Mouse (Mus musculus) natural killer cell, adult 2 months (primary cell): ENCODE results near the gene Diexf.

Source experiments
- DNase-seq, 2 experiments: peaks; one replicate each; pipeline ENCODE4 v3.0.0; 2022; ENCODE audit warnings: low spot score in 2 of 2

Gene Diexf

DNA sequence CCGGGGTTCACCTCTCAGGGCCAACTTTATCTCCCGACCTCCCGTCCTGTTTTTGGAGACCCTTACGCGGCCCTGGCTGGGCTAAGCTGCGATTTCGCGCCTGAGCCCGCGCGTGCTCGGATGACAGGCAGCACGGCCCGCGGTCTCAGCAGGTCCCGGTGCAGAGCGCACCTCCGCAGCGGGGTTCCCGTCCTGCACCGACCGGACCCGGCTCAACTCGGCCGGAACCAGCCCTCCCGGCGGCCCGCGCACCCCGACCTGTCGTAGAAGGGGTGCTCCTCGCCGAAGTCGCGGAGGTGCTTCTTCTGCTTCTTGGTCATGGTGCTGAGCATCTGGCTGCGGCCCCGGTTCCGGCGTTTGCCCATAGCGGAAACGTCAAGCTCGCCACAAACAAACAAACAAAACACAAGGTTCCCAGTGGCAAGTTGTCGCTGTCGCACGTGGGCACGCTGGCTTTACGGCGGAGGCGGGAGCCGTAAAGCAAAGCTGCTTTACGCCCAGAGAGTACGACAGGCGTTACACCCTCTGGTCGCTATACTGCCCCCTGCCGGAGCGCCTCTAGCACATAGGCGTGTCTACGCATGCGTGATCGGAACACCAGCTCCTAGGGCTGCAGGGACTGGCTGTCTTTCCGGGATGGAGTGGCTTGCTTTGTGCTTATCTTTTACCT is at the start of gene Diexf:
Gene Diexf, minus strand, starts transcription at position 487 of the 670 bp plus-strand sequence.
- DNase-seq, result peak; percentile 93 to 95

DNA sequence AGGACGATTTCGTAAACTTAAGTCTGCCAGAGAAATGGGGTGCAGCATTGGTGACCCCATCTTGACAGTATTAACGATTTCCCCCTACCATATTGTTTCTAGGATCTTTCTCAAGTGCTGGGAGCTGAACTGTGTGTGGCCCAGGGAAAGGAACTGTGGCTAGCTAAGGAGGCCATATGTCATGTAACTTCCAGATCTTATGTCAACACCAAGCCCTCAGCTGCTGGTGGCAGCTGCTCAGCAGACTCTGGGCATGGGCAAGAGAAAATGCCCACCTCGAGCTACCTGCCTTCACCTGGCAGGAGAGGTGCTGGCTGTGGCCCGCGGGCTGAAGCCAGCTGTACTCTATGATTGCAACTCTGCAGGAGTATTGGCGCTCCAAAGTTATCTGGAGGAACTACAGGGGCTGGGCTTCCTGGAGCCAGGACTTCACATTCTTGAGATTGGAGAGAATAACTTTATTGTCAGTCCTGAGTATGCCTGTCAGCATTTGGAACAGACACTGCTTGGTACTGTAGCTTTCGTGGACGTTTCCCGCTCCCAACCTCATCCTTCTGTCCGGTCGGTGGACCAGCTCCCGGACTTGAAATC is 44.2 kb upstream of the Diexf start:
- no peak for DNase-seq

DNA sequence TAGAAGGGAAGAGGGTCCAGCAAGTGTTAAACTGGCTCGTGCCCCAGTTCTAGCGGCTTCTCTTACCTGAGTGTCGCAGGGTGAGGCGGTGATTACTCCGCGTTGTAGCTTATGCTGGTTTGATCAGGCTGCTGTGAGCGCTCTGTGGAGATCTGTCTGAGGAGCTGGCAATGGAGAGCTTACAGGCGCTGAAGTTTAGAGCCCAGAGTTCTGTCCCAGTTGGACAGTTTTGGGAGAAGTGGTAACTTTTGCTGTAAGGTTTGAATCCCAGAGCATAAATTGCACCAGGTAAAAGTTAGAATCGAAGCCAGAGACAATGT is 43.7 kb upstream of the Diexf start:
- DNase-seq, result no peak

DNA sequence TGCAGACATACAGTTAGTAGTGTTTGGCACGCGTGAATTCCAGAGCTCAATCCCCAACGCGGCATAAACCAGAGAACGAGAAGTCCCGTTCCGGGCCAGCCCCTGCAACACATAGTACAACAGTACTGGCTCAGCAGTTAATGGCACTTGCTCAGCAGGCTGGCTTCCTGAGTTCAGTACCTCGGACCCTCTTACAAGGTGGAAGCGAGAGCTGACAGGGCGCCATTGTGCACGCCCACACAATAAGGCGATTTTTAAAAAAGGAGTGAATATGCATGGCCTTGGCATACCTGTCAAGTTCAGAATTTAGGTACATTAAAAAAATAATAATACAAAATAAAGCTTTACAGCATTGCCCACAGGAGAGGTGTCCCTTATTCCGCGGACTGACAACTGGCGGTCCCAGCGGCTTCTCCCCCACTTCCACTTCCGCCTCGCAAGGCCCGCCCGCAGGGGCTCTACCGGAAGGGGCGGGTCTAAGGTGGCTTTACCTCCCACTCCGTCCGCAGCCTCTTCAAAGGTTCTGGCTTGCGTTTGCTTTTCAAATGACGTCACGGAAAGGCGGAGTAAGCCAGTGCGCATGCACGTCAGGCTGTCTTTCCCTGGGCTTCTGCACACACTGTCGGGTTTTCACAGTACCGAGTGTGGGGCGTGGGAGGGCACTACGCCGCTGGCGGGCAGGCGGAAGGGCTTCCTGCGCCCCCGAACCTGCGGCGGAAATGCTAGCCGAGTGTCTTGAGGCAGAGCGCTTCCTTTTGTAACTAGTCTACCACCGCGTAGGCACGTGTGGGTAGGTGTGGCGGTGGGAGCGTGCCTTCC is 43.1 kb upstream of the Diexf start:
- peak; percentile 98 to 99 for DNase-seq

DNA sequence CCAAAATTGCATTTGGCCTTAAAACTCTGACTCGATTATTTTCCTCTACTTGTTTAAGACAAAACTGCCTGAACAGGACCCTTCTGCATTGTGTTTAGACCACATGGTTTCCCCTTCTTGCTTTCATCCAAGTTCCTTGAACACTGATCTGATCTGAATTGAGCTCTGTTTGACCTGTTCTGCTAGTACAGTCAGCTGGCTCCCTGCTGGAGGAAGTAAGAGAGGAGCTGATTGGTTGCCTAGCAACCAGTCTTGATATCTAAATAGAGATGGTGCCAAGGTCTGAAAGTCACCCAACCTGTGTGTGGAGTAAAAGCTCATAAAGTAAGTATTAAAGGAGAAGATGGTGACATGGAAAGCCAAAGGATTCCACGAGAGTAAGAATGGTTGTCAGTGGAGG is 39.8 kb upstream of the Diexf start:
- DNase-seq, result peak in 1 of 2 experiments; percentile 34

DNA sequence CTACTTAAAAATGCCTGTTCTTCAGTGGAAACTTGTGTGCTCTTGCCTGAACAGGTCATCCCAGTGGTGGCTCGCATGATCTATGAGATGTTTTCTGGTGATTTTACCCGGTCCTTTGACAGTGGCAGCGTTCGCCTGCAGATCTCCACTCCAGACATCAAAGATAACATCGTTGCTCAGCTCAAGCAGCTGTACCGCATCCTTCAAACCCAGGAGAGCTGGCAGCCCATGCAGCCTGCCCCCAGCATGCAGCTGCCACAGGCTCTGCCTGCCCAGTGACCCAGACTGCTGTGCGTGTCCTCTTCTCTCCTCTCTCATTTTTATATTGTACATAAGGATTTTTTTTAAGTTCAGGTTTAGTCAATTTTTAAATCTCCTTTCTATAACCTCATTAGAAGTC is 39.2 kb upstream of the Diexf start:
- DNase-seq, result no peak

DNA sequence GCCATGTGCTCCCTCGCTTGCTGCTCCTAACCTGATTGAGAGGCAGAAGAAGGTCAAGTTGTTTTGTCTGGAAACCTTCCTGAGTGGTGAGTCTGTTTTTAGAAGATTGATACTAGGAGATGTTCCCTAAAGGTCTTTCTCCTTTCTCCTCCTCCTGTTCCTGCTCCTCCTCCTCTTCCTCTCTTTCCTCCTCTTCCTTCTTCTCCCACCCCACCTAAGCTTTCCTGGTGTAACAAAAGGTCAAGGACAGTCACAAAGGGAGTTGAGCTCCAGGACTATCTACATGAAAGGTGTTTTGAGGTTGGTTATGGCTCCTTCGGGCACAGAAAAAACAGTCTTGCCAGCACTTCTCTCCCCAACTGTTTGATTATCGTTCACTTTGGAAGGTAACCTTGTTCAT is 37.7 kb upstream of the Diexf start, which contains the start of gene A130010J15Rik:
Gene A130010J15Rik, plus strand, starts transcription at position 301 of the 400 bp plus-strand sequence.
- DNase-seq, result no peak

DNA sequence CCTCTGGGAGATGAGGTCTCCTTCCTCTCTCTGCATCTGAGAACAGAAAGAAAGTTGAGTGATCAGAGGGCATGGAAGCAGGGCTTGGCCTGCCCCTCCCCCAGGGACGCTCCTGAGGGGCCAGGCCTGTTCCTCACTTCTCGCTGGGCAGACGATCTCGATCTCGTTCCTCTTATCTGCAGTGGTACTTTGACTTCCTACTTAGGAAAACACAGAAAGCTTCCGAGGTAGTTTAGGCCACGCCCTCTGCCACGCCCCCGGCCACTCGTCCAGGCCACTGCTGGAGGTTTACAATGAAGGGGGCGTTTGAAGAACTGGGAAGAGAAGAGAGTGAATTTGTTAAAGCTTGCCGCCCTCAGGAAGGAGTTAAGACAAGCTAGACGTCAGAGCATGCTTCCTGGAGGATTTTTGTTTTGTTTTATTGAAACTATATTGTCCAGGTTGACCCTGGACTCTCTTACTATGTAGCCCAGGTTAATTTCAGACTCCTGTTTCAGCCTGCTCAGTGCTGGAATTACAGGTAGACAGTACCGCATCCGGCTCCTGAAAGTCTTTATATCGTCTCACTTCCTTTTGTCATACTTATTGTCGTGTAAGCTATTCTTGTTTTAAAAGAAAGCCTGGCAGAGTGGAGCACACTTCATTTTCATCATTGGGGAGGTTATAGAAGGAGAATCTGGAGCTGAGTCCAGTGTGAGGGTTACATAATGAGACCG is 30.4 kb upstream of the Diexf start:
- DNase-seq, result peak; percentile 38 to 53

DNA sequence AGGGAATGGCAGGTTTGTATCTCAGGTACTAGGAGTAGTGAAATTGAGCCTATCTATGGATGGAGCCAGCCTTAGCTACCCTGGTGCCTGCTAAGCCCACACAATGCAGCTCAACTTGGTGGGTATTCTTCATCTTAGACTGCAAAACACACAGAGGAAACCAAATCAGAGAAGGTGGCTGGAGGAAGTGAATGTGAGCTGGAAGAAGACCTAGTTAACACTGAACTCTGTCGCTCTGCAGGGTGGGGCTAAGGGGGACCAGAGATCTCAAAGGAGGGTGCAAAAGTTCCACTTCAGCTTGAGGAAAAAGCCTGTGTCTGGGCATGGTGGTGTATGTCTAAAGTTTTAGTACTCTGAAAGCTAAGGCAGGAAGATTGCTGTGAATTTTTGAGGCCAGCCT is 29.5 kb upstream of the Diexf start:
- DNase-seq, result no peak

DNA sequence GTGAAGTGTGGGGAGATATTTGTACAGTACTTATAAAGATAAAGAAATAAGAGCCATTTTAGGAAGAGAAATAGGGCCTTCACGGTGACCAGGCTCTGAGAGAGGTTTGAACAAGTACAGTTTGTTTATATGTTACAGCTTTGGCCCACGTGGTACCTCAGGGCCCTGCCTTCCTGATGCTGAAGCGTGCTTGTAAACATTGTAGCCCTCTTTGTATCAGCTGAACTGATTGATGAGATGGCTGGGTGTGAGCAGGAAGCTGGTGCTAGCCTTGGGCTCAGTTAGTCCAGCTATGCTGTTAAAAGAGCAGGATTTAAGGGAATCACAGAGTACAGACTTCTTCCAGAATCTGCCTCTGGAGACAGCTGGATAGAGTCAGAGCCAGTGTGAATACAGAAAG is 29.1 kb upstream of the Diexf start:
- no peak for DNase-seq

DNA sequence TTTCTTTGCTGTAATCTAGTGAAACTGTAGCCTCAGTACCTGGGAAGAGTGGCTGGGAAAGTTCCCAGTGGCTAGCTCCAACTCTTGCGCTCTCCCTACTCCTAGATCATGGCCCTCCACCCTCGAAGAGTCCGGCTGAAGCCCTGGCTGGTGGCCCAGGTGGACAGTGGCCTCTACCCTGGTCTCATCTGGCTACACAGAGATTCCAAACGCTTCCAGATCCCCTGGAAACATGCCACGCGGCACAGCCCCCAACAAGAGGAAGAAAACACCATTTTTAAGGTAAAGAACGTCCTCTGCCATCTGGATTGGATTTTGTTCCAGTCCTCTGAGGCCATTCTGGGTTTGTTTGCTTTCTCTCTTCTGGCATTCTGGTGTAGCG is 27.0 kb upstream of the Diexf start:
- DNase-seq, result no peak

DNA sequence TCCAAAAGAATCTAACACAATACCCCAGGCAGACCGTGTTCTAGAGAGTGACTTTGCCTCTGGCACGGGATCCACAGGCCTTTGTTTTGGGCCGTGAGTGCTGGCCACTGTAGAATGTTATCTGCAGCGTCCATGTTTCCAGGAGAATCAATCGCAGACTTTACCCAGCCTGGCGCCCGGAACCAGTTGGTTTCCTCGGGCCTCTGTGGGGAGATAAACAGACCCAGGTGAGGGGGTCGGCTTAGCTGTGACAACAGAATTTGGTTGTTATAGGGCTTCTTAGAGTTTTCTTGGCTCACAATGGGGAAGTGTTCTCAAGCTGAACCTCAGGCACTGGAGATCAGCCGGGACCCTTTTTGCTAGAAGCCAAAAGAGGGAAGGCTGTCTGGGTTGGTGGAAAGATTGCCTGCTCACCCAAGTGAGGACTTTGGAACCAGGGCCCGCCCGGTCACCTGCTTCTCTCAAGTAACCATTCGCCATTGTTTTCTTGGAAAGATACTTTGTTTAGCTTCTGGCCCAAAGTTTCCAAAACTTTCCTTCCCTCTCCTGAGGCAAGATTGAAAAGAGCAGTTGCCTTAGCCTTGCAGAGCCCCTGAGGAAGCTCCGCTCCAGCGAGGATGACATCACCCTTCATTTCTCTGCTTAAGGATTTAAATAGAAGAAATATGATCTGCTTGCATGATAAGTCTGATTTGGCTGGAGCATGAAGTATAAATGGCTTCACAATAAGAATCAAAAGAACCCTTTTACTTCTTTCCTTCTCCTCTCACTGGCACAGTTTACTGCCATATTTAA is 26.4 kb upstream of the Diexf start:
- DNase-seq, result no peak

DNA sequence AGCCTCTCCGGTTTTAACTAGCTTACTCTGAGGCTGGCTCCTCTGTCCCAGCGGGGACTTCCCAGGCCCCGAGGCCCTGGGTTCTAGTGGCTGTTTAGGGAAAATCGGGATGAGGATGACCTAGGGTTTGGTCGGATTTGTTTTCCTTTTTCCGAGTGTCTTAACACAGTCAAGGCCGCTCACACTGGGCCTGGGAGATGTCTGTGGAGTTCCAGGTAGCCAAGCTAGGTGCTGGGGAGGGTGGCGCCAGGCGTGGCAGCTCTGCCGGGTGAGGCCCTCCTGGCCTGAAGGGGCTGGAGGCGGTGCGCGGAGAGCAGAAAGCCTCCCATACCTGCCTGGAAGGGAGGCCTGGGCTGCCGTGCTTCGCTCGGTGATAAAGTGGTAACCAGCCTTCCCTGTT is 23.5 kb upstream of the Diexf start:
- no peak for DNase-seq

DNA sequence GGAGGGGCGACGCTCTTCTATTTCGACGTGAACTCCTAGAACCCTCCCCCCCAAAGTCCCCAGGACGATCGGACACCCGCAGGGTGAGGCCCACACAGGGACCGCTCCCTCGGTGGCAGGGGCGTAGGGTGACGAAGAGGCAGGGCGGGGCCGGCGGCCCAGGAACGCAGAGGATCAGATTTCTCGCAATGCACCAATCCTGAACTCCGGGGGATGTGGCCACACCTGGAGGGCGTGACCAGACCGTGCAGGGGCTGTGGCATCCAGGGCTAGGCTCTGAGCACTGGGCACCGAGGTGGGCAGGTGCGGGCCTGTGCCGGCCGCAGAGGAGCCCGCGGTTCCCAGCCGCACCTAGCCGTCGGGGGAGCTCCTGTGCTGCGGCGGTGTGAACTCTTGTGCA is 22.8 kb upstream of the Diexf start, which contains the start of gene Irf6:
Gene Irf6, plus strand, starts transcription at position 240 of the 400 bp plus-strand sequence.
- DNase-seq, result peak in 1 of 2 experiments; percentile 17

DNA sequence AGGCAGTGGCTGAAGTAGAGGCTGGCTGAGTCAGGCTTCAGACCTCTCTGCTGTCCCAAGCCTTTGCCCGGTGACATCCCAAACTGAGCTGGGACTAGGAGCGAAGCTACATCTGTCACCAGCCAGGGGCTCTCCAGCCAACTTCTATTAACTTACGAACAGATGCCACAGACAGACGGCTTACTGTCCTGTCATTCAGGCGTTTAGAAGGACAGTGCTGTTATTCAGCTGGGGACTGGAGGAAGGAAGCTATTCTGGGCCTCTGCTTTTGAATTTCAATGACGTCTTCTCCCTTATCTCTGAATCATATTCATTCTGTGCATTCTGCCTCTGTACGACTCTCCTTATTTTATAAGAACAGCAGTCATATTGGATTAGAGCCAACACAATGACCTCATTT is 21.1 kb upstream of the Diexf start:
- DNase-seq, result no peak

DNA sequence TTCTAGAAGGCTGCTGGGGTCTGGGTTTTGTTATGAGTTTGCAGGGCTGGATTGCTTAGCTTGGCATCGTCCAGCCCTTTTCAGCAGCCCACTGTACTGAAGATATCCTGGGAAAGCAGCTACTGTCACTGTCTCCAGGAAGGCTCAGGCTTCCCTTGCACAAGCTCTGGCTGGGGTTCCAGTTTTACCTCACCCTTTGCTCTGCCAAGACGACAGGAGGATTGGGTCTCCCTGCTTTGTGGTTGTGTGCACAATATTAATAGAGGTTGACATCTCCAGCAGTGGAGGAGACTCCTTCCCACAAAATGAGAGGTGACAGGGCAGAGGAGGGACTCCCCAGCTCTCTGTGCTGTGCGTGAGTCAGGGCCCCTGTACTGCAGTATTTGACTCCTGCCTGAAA is 19.2 kb upstream of the Diexf start:
- no peak for DNase-seq

DNA sequence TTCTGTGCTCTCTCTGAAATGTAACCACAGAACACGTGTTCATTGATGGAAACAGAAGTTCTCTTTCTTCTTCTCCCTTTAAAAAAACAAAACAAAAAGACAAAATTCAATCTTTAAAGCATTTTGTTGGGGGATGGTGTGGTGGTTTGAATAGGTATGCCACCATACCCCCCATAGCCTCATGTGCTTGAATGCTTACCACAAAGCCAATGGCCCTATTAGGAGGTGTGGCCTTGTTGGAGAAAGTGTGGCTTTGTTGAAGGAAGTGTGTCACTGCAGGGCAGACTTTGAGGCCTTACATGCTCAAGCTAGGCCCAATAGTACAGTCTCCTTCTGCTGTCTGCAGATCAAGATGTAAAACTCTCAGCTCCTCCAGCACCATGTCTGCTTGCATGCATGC is 16.3 kb upstream of the Diexf start:
- no peak for DNase-seq

DNA sequence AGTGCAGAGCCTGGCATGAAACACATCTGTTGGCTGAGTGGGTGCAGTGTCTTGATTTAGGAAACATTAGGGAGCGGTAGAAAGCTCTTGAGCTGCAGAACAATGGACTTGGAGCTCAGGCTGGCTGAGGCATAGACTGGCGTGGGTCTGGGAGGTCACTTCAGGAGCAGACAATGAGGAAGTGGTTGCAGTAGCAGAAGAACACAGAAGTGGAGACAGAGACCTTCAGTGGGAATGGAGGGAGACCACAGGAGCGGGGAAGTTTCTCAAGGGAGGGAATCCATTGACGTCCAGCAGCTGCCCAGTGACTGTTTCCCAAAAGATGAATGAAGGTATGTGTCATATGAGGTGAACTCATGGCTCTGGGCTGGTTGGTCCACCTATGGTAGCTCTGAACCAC is 15.0 kb upstream of the Diexf start:
- no peak for DNase-seq

DNA sequence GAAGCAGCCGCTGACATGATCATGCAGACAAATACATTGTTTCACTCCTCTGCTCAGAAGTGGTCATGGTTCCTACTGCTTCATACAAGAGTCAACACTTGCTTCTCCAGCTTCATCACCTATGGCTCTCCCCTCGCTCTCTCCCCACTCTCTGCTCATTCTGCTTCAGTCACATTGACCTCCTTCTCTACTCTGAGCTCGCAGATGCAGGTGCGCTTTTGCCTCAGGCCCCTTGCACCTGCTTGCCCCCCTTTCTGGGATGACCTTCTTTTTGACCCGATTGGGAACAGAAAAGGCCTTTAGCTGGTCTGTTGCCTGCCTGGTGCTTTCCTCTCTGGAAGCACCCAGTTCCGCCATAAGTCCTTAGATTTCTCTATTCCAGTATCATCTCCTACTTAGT is 14.4 kb upstream of the Diexf start:
- no peak for DNase-seq

DNA sequence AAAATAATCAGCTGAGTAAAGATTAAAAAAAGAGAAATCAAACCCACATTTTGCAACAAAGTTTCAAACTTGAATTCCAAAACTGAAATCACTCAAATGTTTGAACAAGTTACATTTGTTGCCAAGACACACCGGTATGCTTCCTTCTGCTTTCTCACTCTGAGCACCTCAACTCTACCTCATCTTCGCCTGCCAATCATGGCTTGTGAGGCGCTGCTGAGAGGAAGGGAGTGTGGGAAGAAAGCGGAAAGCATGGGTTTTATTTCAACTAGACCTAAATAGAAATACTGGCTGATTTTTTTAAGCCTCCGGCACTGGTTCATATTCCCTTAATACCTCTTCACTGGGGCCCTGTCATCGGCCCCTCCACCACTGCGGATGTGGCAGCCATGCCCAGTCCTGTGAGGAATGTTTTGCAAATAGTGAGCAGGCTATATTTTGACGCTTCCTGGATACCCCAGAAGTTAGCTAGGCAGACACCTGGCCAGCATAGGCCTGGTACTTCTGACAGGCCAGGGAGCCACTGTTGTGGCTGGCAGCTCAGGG is 12.5 kb upstream of the Diexf start:
- no peak for DNase-seq

DNA sequence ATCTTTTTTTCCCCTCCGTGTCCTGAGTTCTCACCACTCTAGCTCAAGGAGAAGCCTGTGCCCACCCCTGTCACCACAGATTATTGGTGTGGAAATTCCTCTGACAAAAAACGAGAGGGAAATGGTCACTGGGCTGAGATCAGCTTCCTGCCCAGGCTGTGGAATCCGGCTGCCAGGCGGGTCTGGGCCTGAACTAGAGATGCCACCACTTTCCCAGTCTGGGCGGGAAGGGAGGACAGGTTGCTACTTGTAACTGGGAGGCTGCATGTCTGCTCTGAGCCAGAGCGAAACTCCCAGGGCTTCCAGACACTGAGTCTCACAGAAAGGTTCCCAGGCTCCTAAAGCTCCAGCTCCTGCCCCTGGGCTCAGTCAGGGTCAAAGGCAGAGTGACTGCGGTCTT is 11.0 kb upstream of the Diexf start:
- DNase-seq, result no peak
